Mouse (Mus musculus) thymus, postnatal 10 days (tissue): ENCODE results near the gene Vrtn.

Experiments used
- DNase-seq, 2 experiments: peaks; one replicate each; pipeline ENCODE4 v3.0.0; 2021; ENCODE audit warnings: low spot score in 2 of 2

The Vrtn gene

GRCm38 (mm10) chr12:84687531-84687930 lies 46.7 kb downstream of the Vrtn start:
- DNase-seq = no peak

GRCm38 (mm10) chr12:84689051-84689450 lies 48.2 kb downstream of the Vrtn start:
- no peak for DNase-seq

GRCm38 (mm10) chr12:84691347-84691746 lies 50.5 kb downstream of the Vrtn start:
- DNase-seq = no peak

DNA sequence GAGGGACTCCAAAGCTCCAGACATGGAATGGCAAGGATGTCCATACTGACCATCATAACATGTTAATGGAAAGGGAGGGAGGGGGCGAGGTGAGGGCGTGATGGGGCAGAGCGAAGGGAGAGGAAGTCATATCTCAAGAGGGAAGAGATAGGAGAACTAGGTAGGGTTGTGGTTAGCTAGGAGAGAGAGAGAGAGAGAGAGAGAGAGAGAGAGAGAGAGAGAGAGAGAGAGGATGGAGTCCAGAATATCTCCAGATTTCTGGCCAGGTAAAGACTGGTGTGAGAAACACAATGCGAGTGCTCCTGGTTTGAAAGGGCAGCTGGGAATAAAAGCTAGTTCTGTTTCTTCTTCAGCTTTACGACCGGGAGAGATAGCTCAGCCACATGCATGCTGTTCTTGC lies 51.3 kb downstream of the Vrtn start:
- DNase-seq = no peak

GRCm38 (mm10) chr12:84698319-84699081 lies 57.7 kb downstream of the Vrtn start, which contains the start of gene Syndig1l:
TSS of gene Syndig1l (minus strand) at chr12:84698831.
- DNase-seq = peak; percentile 26 to 79
